Mouse (Mus musculus): Measurements from ENCODE around the gene Aldh3a2. TPM values are rescaled to one million over a fixed set of nuclear protein-coding genes. Genes with fewer than 3 reads are reported as not detected.

Gene Aldh3a2
- total and polyA plus RNA-seq, 2 experiments: 251 to 294 TPM

- 81% methylated on average over 10 of the region's 10 CpGs for WGBS
- TF ChIP-seq POLR2A (IDR thresholded peaks at IDR 0.05; ENCODE audit: extremely low read depth, insufficient read depth, low read length) (no peak), CTCF (IDR thresholded peaks at IDR 0.05; ENCODE audit: low read depth, low read length) (no peak)
- Histone ChIP-seq H3K9ac (ENCODE audit: low read depth, low read length) (no peak overlapping the region), H3K79me2 (ENCODE audit: control insufficient read depth, insufficient read depth, low read length) (no peaks in the 10 kb centered on the region), H3K27me3 (ENCODE audit: control insufficient read depth, insufficient read depth, low read length) (peaks cover 2% of the 10 kb centered on the region; the same call in 1 of the 2 replicates), H3K36me3 (ENCODE audit: control insufficient read depth, insufficient read depth, low read length) (no peaks in the 10 kb centered on the region), H3K4me3 (ENCODE audit: insufficient read depth, low read depth, low read length) (no peak overlapping the region), H3K4me1 (ENCODE audit: control insufficient read depth, insufficient read depth, low read length) (no peaks in the 10 kb centered on the region), H3K27ac (replicated peaks; ENCODE audit: insufficient read depth, low read depth, low read length) (no peak overlapping the region)
- DNase-seq (ENCODE audit: extremely low read depth, low read depth, low spot score): no peak
These were observed 58.9 kb downstream of the Aldh3a2 start for GRCm38 (mm10) chr11:61208316-61208715.

GRCm38 (mm10) chr11:61207487-61208246, 59.6 kb downstream of the Aldh3a2 start, which contains the start of gene Aldh3a1:
TSS of gene Aldh3a1 (plus strand) at chr11:61207537.
- no peak for TF ChIP-seq POLR2A (IDR thresholded peaks at IDR 0.05; ENCODE audit: extremely low read depth, insufficient read depth, low read length)
- TF ChIP-seq CTCF (IDR thresholded peaks at IDR 0.05; ENCODE audit: low read depth, low read length): no peak
- Histone ChIP-seq H3K4me1 (ENCODE audit: control insufficient read depth, insufficient read depth, low read length) (no peaks in the 10 kb centered on the region), H3K27me3 (ENCODE audit: control insufficient read depth, insufficient read depth, low read length) (peaks cover 2% of the 10 kb centered on the region; the same call in 1 of the 2 replicates), H3K9ac (ENCODE audit: low read depth, low read length) (no peak within 1 kb of the TSS), H3K36me3 (ENCODE audit: control insufficient read depth, insufficient read depth, low read length) (no peaks in the 10 kb centered on the region), H3K27ac (replicated peaks; ENCODE audit: insufficient read depth, low read depth, low read length) (no peak within 1 kb of the TSS), H3K4me3 (ENCODE audit: insufficient read depth, low read depth, low read length) (no peak within 1 kb of the TSS), H3K79me2 (ENCODE audit: control insufficient read depth, insufficient read depth, low read length) (no peaks in the 10 kb centered on the region)
- 76% methylated on average over 10 of the region's 10 CpGs for WGBS
- no peak for DNase-seq (ENCODE audit: extremely low read depth, low read depth, low spot score)

GRCm38 (mm10) chr11:61206136-61206535, 61.1 kb downstream of the Aldh3a2 start:
- H3K4me3 ChIP-seq (ENCODE audit: insufficient read depth, low read depth, low read length): no peak overlapping the region
- H3K9ac ChIP-seq (ENCODE audit: low read depth, low read length): no peak overlapping the region
- no peak for DNase-seq (ENCODE audit: extremely low read depth, low read depth, low spot score)
- WGBS: 97% methylated on average over 3 of the region's 3 CpGs
- H3K79me2 ChIP-seq (ENCODE audit: control insufficient read depth, insufficient read depth, low read length): no peaks in the 10 kb centered on the region
- no peaks in the 10 kb centered on the region for H3K36me3 ChIP-seq (ENCODE audit: control insufficient read depth, insufficient read depth, low read length)
- H3K27me3 ChIP-seq (ENCODE audit: control insufficient read depth, insufficient read depth, low read length): no peaks in the 10 kb centered on the region
- H3K27ac ChIP-seq (replicated peaks; ENCODE audit: insufficient read depth, low read depth, low read length): no peak overlapping the region
- no peaks in the 10 kb centered on the region for H3K4me1 ChIP-seq (ENCODE audit: control insufficient read depth, insufficient read depth, low read length)
- no peak for TF ChIP-seq POLR2A (IDR thresholded peaks at IDR 0.05; ENCODE audit: extremely low read depth, insufficient read depth, low read length)
- no peak for TF ChIP-seq CTCF (IDR thresholded peaks at IDR 0.05; ENCODE audit: low read depth, low read length)

DNA sequence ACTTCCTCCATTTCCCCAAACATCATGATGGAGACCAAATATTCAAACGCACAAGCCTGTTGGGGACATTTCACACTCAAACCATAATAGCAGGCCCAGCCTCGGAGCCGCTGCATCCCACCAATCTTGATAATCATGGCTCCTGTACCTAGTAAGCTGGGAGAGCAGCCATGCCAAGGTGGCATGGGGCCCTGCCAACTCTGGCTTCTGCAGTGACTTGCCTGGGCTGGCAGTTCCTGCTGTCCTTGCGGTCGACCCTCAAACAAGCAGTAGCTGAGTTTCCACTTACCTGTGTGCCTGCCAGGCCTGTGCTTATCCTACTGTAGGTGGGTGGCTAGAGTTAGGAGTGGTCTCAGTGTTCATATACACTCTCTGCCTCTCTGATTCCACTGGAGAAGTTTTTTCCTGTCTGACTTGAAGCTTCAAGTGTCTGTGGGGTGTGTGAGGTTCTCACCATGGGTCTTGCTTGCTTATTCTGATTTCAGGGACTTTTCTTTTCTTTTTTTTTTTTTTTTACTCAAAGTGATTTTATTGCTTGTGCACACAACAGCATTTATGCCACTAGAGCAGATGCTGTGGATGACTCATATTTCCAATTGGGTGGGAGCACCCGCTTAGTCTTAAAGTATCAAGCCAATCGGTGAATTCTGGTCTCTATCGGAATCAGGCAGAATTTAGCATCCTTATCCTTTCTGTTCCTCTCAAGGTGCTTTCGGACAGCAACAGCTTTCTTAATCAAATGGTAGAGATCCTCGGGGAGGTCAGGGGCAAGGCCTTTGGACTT, 61.9 kb downstream of the Aldh3a2 start:
- no peak for TF ChIP-seq CTCF (IDR thresholded peaks at IDR 0.05; ENCODE audit: low read depth, low read length)
- TF ChIP-seq POLR2A (IDR thresholded peaks at IDR 0.05; ENCODE audit: extremely low read depth, insufficient read depth, low read length): no peak
- 95% methylated on average over 10 of the region's 10 CpGs for WGBS
- no peaks in the 10 kb centered on the region for H3K4me1 ChIP-seq (ENCODE audit: control insufficient read depth, insufficient read depth, low read length)
- H3K27me3 ChIP-seq (ENCODE audit: control insufficient read depth, insufficient read depth, low read length): no peaks in the 10 kb centered on the region
- no peaks in the 10 kb centered on the region for H3K79me2 ChIP-seq (ENCODE audit: control insufficient read depth, insufficient read depth, low read length)
- no peak for DNase-seq (ENCODE audit: extremely low read depth, low read depth, low spot score)
- H3K36me3 ChIP-seq (ENCODE audit: control insufficient read depth, insufficient read depth, low read length): no peaks in the 10 kb centered on the region
- H3K27ac ChIP-seq (replicated peaks; ENCODE audit: insufficient read depth, low read depth, low read length): no peak overlapping the region
- no peak overlapping the region for H3K9ac ChIP-seq (ENCODE audit: low read depth, low read length)
- H3K4me3 ChIP-seq (ENCODE audit: insufficient read depth, low read depth, low read length): no peak overlapping the region

DNA sequence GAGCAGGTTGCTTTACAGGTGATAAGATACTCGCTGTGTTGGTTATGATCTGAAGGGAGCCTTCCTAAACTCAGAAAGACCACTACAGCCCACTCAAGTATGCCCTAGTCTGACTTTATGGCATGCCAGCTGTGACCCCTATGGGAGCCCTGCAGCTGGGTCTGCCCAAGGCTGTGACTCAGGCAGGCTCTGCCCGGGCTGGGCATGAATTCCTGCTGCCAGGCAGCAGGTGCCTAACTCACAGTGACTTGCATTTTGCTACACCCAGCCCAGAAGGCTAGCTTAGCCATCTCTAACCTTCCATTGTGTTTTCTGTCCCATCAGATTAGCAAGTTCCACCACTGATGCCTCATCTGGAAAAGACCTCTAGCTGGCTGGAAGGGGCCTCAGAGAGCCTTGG, 64.5 kb downstream of the Aldh3a2 start:
- 91% methylated on average over 2 of the region's 2 CpGs for whole genome bisulfite sequencing
- Histone ChIP-seq H3K4me3 (ENCODE audit: insufficient read depth, low read depth, low read length) (no peak overlapping the region), H3K9ac (ENCODE audit: low read depth, low read length) (no peak overlapping the region), H3K4me1 (ENCODE audit: control insufficient read depth, insufficient read depth, low read length) (no peaks in the 10 kb centered on the region), H3K27me3 (ENCODE audit: control insufficient read depth, insufficient read depth, low read length) (no peaks in the 10 kb centered on the region), H3K79me2 (ENCODE audit: control insufficient read depth, insufficient read depth, low read length) (no peaks in the 10 kb centered on the region), H3K27ac (replicated peaks; ENCODE audit: insufficient read depth, low read depth, low read length) (no peak overlapping the region), H3K36me3 (ENCODE audit: control insufficient read depth, insufficient read depth, low read length) (no peaks in the 10 kb centered on the region)
- TF ChIP-seq CTCF (IDR thresholded peaks at IDR 0.05; ENCODE audit: low read depth, low read length) (no peak), POLR2A (IDR thresholded peaks at IDR 0.05; ENCODE audit: extremely low read depth, insufficient read depth, low read length) (no peak)
- no peak for DNase-seq (ENCODE audit: extremely low read depth, low read depth, low spot score)
